Mouse (Mus musculus) mouse embryonic stem cell (cell line): ENCODE measurements at regions not wholly inside any gene's neighbourhood (a gene's known extent, or its start where the extent isn't known, plus 50 kb on each side); places are given as distances from the start of the nearest gene placed in this dataset.

Experiments used
- in situ Hi-C, 2 experiments: fragments of 300-500 bp; cut with MboI; formaldehyde crosslinking; loops; 1 replicate in 1 of 2; 3 replicates in 1 of 2; pipeline ENCODE4 v1.14.3; 2019 to 2020; ENCODE audit warnings: low sequenced_read_pairs in 2 of 2, low pct_unique_long_range_greater_than_20kb in 1 of 2, mixed read lengths in 1 of 2; ENCODE audit not compliant: unreplicated experiment in 1 of 2

- in situ Hi-C loops, result no loop called here
These were observed 406.3 kb upstream of the Gcfc2 start for GRCm38 (mm10) chr6:81517185-81517584.

- in situ Hi-C loops, result no loop called here
These were observed 361.2 kb upstream of the Gcfc2 start for GRCm38 (mm10) chr6:81562260-81562659.

- in situ Hi-C loops, result no loop called here
These were observed 360.3 kb upstream of the Gcfc2 start for GRCm38 (mm10) chr6:81563192-81563591.

- in situ Hi-C loops, result no loop called here
These were observed 359.2 kb upstream of the Gcfc2 start for GRCm38 (mm10) chr6:81564295-81564694.

GRCm38 (mm10) chr6:81586441-81587117 lies 336.9 kb upstream of the Gcfc2 start:
- in situ Hi-C loops, result no loop called here

GRCm38 (mm10) chr6:81589727-81590126 lies 333.7 kb upstream of the Gcfc2 start:
- in situ Hi-C loops, result no loop called here

- in situ Hi-C loops, result no loop called here
These were observed 327.5 kb upstream of the Gcfc2 start for GRCm38 (mm10) chr6:81595926-81596325.

- in situ Hi-C loops, result no loop called here
These were observed 314.8 kb upstream of the Gcfc2 start for GRCm38 (mm10) chr6:81608637-81609036.

GRCm38 (mm10) chr6:81611980-81612379 lies 311.5 kb upstream of the Gcfc2 start:
- in situ Hi-C loops, result no loop called here

GRCm38 (mm10) chr6:81618018-81618417 lies 305.5 kb upstream of the Gcfc2 start:
- in situ Hi-C loops, result no loop called here

- in situ Hi-C loops, result no loop called here
These were observed 302.4 kb upstream of the Gcfc2 start for GRCm38 (mm10) chr6:81621028-81621427.

GRCm38 (mm10) chr6:81622714-81623113 lies 300.8 kb upstream of the Gcfc2 start:
- in situ Hi-C loops, result no loop called here

GRCm38 (mm10) chr6:81625016-81625415 lies 298.5 kb upstream of the Gcfc2 start:
- in situ Hi-C loops, result no loop called here

GRCm38 (mm10) chr6:81633586-81633985 lies 289.9 kb upstream of the Gcfc2 start:
- in situ Hi-C loops, result no loop called here

GRCm38 (mm10) chr6:81647615-81648375 lies 275.7 kb upstream of the Gcfc2 start:
- in situ Hi-C loops, result no loop called here

- in situ Hi-C loops, result no loop called here
These were observed 271.6 kb upstream of the Gcfc2 start for GRCm38 (mm10) chr6:81651856-81652255.

GRCm38 (mm10) chr6:81655205-81655604 lies 268.3 kb upstream of the Gcfc2 start:
- in situ Hi-C loops, result no loop called here

- in situ Hi-C loops, result no loop called here
These were observed 262.7 kb upstream of the Gcfc2 start for GRCm38 (mm10) chr6:81660478-81661395.

GRCm38 (mm10) chr6:81668944-81669343 lies 254.5 kb upstream of the Gcfc2 start:
- in situ Hi-C loops, result no loop called here
